Mouse (Mus musculus): Measurements from ENCODE around the gene Ripply1.

Ripply1 gene

DNA sequence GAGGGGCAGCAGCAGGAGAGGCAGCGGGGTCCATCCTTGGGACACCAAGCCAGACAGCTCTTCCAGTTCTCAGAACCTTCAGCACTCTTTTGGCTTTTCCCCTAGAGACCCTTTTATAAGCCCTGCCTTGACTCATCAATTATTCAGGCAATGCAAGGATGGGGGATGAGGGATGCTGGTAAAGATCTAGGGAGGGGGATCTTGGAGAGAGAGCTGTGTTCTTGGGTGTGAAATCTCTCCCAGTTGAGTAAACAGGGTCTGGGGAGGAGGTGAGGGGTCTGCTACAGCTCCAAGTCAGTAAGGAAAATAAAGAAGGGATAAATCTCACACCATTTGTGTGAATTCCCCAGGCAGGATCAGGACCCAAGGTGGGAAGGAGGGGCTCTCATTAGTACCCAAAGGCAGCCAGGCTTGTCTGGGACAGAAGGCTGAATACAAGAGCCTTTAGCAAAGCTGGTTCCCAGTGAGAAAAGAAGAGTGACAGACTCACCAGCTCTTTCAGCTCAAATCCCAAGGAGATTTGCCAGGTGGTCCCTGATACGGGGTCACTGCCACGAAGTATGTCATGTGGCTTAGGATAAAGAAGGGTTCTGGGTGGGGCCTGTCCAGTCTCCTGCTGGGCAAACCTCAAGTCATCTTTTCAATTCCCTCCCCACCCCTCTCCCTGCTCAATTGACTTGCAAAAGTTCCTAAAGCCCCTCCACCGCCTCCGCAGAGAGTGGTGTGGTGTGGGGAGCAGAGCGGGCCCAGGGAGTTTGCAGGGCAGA is at the start of gene Ripply1:
Gene Ripply1, minus strand, starts transcription at position 76 of the 767 bp plus-strand sequence.
- no peak for DNase-seq

- DNase-seq, result no peak
Measured at GRCm38 (mm10) chrX:139828363-139829092, 46.4 kb upstream of the Ripply1 start.

- DNase-seq, result no peak
Measured at GRCm38 (mm10) chrX:139826926-139827325, 44.8 kb upstream of the Ripply1 start.

DNA sequence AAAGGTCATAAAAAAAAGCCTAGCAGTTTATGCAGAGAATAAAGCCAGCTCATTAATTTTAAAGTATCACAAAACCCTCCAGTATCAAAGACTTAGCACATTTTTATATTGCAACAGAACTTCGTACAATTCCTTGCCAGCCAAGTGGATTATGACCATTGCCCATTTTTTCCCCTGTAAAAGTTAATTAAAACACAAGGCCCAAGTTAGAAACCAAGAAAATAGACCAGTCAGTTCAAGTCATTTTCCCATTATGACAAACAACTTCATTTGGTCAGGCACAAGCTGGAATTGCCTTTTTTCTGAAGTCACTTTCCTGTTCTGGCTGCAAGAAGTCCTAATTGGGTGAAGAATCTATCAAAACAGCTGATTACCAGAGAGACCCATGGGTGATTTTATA is 43.2 kb upstream of the Ripply1 start:
- no peak for DNase-seq

GRCm38 (mm10) chrX:139815201-139815600 is 33.0 kb upstream of the Ripply1 start:
- no peak for DNase-seq

DNA sequence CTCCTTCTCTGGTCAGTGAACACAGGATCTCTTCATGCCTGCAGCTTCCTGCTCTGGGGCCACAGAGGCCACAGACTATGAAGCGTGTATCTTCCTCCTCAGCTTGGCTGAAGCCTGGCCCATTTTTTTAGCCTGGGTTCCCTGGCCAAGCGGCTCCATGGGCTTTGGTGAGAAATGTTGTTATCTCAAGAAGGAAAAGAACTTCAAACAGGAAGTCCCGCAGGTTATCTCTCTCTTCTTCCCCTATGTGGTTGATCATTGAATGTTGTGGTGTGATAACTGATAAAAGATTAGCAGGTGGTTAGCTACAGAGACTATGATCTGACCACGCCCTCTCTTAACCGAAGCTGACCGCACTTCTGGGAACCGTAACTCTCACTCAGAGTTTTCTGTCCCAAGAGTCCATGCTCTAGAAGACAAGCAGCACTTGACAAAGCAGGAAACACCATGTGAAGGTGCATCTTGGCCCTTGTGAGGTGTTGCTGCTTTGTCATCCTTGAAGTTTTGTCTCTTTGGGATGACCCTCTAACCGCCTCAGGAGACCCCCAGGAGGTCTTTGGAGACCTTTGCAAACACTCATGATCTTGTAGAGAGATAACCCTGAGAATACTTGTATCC is 32.0 kb upstream of the Ripply1 start:
- DNase-seq, result no peak

DNA sequence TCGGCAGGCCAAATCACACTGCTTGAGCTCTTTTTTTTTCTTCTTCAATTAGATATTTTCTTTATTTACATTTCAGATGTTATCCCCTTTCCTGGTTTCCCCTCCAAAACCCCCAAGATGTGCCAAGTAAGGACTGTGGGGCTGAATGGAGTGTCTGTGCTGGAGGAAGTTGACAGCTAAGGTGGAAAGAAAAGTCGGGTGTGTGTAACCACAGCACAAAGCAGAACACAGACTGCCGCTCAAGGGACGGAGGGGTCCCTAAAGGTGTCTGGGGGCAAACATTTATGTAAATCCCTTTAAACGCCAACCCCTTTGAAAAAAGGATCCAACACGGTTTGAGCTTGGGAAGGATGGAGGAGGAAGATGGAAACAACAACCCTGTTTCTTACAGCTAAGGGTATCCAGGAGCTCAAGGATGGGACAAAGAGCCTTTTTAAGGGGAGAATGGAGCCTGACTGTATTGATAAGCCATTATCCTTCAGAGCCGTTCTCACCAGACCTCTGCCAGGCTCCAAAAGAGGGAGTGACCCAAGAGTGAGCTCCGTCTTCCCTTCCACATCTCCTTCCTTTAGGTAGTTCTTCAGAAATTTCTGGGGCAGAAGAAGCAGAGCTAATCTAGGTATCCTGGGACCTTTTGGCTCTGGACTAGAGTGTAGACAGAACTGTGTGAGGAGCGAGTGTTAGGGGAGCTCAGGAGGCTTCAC is 31.3 kb upstream of the Ripply1 start:
- DNase-seq, result no peak

DNA sequence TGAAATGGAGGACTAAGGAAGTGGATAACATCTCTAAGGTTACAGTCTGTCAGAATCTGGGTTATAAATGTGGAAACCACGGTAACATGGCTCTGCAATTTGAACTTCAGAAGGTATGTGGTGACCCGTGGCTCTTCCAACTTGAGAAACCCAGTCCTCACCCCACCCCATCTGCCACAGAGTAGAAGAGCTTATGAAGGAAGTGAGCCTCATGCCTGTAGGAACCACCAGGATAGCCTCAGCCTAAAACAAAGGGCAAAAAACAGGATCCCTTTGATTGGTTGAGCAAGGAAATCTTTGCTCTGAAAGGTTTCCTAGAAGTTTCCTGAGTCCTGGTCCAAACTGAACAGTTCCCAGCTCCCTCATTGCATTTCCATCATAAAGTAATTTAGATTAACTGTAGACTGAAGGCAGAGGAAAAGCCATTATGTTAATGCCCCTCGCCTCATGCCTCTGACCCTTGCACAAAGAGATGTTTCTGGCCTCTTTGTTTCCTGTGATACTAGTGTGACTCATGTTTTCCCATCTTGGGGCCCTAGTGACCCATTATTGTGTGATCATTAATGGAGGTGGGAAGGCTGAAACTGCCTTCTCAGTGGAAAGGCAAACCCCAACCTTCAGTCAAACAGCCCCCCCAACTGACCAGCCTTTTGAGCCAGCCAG is 30.6 kb upstream of the Ripply1 start:
- DNase-seq, result no peak

- DNase-seq, result peak; percentile 26 to 46
Measured at GRCm38 (mm10) chrX:139808501-139808900, 26.3 kb upstream of the Ripply1 start.

DNA sequence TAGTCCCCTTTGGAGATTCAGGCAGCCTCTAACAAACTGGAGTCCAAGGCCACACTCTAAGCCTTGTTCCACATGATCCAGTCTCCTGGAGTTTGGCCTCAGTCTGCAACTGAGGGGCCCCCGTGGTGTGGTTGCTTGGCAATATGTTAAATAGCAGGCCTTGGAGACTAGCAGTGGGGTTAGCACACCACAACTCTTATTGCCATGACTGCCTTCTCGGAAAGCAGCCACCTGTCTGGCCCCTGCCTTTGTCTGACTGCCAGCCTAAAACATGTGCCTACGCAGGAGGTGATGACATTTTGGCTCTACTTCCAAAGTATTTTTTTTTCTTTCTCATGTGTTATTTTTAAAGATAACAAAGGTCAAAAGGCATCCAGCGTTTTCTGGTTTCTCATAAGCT is 25.9 kb upstream of the Ripply1 start:
- DNase-seq, result peak; percentile 51 to 53

- DNase-seq, result no peak
Measured at GRCm38 (mm10) chrX:139807391-139807790, 25.2 kb upstream of the Ripply1 start.

DNA sequence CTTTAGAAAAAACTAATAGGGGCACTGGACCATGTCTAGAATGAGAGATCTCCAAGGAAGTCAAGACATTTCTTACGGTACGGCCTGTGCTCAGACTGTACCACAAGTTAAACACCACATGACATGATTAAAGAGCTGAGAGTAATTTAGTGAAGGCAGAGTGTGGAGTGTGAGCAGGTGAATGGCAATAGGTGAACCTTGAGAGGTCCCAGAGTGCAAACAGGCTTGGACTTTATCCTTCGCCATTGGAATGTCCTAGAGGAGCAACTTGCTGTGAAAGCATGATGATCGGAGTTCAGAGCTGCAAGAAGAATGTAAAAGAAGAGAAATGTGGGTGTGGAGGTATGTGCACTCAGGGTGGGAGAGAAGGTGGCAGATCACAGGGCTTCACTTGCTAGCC is 23.8 kb upstream of the Ripply1 start:
- no peak for DNase-seq

GRCm38 (mm10) chrX:139803028-139803427 is 20.9 kb upstream of the Ripply1 start:
- no peak for DNase-seq

DNA sequence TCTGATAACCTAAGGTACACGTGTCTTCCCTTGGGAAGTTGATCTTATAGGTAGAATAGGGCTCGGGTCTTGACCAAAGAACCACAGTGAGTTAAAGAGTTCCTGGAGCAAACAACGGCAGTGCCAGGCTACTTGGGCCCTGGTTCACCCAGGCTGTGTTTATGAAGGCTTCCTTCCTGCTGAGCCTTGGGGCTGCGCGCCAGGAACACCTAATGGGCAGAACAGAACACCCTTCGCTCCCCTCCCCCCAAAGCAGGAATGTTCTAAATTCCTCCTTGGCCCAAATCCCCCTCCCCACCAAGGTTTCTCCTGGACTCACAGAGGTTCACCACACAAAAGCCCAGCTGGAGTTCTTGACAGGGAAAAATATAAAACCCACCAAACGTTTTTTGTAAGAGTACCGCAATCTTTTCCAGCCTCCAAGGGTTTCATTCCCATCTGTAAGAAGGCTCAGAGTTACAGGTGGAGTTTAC is 18.3 kb upstream of the Ripply1 start, which contains the start of gene Cldn2:
Gene Cldn2, plus strand, starts transcription at position 423 of the 473 bp plus-strand sequence.
- DNase-seq, result no peak

- no peak for DNase-seq
Measured at GRCm38 (mm10) chrX:139799953-139800352, 17.8 kb upstream of the Ripply1 start.

DNA sequence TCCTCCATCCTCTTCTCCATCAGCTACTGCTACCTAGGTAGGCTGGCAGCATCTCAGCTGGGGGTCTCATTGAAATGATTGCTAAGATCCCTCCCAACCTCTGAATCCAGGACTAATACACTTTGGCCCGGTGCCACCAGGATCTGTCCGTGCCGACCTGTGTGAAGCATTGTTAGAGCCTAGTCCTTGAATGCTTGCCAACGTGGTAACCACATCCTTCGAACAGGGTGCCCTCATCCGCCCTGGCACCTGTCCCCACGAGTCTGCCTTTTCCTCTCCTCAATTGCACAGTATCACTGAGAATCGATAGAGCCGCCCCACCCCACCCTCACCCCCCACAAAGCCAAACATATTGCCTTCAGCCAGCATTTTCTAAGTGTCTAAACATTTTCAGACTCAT is 15.7 kb upstream of the Ripply1 start:
- DNase-seq, result no peak

DNA sequence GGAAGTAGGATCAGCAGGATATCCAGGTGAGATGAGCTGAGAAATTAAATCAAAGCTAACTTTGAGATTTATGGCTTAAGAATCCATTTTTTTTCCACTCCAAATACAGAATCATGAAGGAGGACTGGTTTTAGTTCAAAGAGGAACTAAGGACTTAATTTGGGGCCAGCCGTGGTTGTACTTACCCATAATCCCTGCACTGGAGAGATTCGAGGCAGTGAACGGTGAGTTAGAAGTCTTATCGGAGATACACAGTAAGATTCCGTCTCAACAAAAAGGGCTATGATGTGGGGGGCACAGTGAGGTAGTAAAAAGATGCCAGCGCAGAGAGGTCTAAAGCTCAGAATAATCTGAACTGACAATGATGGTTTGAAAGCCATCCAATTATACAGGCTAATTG is 13.9 kb upstream of the Ripply1 start:
- no peak for DNase-seq

DNA sequence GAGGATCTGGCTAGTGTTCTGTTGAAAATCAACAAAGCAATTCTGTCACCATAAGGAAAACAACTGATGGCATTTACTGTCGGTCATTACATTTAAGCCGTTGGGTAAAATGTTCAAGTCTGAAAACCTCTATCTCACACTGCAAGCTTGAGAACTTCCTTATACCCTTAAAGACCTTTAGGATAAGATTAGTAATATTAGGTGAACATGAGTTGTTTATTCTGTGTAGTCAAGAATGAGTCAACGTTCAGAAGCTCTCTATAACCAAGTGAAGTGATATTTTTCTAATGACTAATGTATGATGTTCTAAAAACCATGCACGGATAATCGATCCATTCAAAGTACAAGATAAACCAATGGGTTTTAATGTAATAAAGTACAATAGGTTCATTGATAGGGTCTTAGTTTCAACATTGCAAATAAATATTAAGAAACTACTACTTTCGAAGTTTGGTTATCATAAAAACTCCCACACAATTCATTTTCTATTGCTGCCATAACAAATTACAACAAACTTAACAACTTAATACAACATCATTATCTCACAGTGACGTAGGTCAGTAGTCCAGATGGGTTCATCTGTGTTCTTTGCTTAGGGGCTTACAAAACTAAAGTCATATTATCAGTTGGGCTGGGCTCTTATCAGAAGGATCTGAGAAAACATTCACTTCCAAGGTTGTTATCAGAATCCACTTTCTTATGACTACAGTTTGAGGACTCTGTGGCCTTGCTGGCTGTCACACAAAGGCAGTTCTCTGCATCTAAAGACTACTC is 12.1 kb upstream of the Ripply1 start:
- no peak for DNase-seq

DNA sequence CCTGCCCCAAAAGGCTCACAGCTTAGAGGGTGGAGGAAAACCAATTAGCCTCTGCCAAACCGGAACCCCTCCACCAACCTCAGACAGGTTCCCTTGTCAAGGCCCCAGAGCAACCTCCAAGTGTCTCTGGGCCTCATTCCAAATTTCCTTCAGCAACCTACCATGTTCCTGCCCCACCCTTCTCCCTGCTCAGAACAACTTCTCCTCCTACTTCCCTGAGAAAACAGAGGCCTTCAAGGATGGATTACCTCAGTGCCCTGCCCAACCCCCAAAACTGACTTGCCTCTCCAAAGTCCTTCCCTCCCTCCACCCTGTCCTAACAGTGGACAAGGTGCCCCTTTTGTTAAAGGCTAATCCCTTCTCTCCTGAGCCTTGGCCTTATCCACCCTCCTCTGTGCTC is 3.6 kb upstream of the Ripply1 start:
- no peak for DNase-seq

DNA sequence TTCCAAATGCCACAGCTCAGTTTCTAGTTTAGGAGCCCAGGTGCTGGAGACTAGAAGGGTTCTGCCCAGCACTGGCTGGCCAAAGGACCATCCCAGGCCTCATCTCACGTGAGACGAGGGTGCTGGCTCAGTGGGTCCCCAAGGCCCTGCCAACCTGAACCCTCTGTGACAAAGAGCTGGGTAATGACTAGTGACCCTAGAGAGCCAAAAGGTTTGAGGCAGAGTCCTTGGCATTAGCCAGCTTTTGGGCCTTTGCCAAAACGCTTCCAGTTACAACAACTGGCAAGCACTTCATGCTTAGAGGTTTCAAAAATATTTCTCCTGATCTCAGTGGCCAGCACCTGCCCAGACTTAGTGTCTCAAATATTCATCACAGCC is 881 bp upstream of the Ripply1 start:
- no peak for DNase-seq

GRCm38 (mm10) chrX:139781563-139781962 is 590 bp downstream of the Ripply1 start:
- no peak for DNase-seq

- DNase-seq, result no peak
Measured at GRCm38 (mm10) chrX:139780988-139781387, 1.2 kb downstream of the Ripply1 start.
